28 mouse cellular contexts compared by ENCODE assay signal in genomic region chr5:19745376-19745775, GRCm38 (mm10).
DNase-seq lines count a peak whose midpoint lies in the region; ATAC-seq lines count a peak whose summit lies in the region.
"Had no signal": no experiment of that assay in that cellular context is flagged by ENCODE, and none has a peak within 500 bp of the region (broad histone marks: within the 10 kb centered on the region; RNA-seq: fewer than 3 reads in every experiment).

No protein-coding gene starts in this region.

- no peak overlapping the region for H3K4me3 ChIP-seq in embryonic facial prominence, embryonic 14.5 days (ENCODE audit: low read depth, low read length)
- no peak overlapping the region for H3K4me3 ChIP-seq in embryonic facial prominence, embryonic 10.5 days
- H3K4me3 ChIP-seq: gastrocnemius, adult 2 months; hindbrain, embryonic 12.5 days; intestine, embryonic 15.5 days; liver, embryonic 12.5 days; neural tube, embryonic 13.5 days had no signal

- WGBS in embryonic facial prominence, embryonic 14.5 days = 74% methylated on average over 2 of the region's 2 CpGs
- 96% methylated on average over 2 of the region's 2 CpGs for WGBS in embryonic facial prominence, embryonic 10.5 days

- peak; percentile 33 for DNase-seq in embryonic facial prominence, embryonic 14.5 days (ENCODE audit: low spot score)
- DNase-seq in embryonic facial prominence, embryonic 10.5 days (ENCODE audit: low spot score) = no peak
- peak; percentile 17 for DNase-seq in layer of hippocampus, adult 11-12 months (ENCODE audit: low spot score)
- no peak for DNase-seq in layer of hippocampus, postnatal 10 days (ENCODE audit: low spot score in 2 of 2)
- DNase-seq in left cerebral cortex, postnatal 14 days (ENCODE audit: low spot score in 2 of 2) = peak; percentile 7 to 37
- DNase-seq in left cerebral cortex, postnatal 4 days = no peak
- peak; percentile 21 for DNase-seq in layer of hippocampus, adult 9-11 months
- DNase-seq in kidney, adult 18-20 months = no peak
- DNase-seq: adrenal gland, postnatal 10 days; cerebellum, adult 18-20 months; gastrocnemius, adult 2 months; gastrocnemius, postnatal 36 days; heart, adult 18-20 months; heart, postnatal 36 days; kidney, adult 9 months; kidney, postnatal 10 days; liver, postnatal 0 days; lung, postnatal 36 days; thymus, postnatal 4 days had no signal

- no peaks in the 10 kb centered on the region for H3K27me3 ChIP-seq in embryonic facial prominence, embryonic 14.5 days (replicated peaks; ENCODE audit: control insufficient read depth, insufficient read depth, low read length)
- no peaks in the 10 kb centered on the region for H3K27me3 ChIP-seq in embryonic facial prominence, embryonic 10.5 days (replicated peaks; ENCODE audit: low read depth, poor library complexity, severe bottlenecking)
- H3K27me3 ChIP-seq: CH12.LX; hindbrain, embryonic 12.5 days; intestine, embryonic 15.5 days; liver, embryonic 12.5 days; neural tube, embryonic 13.5 days had no signal

- no peak overlapping the region for H3K27ac ChIP-seq in embryonic facial prominence, embryonic 14.5 days (replicated peaks; ENCODE audit: low read depth, low read length)
- no peak overlapping the region for H3K27ac ChIP-seq in embryonic facial prominence, embryonic 10.5 days (replicated peaks)
- H3K27ac ChIP-seq: gastrocnemius, adult 2 months; hindbrain, embryonic 12.5 days; hindbrain, postnatal 0 days; intestine, embryonic 15.5 days; liver, embryonic 12.5 days; neural tube, embryonic 13.5 days; stomach, postnatal 0 days had no signal

- no peaks in the 10 kb centered on the region for H3K9me3 ChIP-seq in embryonic facial prominence, embryonic 14.5 days (ENCODE audit: control insufficient read depth, low read length)
- H3K9me3 ChIP-seq in embryonic facial prominence, embryonic 10.5 days = no peaks in the 10 kb centered on the region
- H3K9me3 ChIP-seq: hindbrain, embryonic 12.5 days; intestine, embryonic 15.5 days; liver, embryonic 12.5 days; neural tube, embryonic 13.5 days had no signal

- ATAC-seq in embryonic facial prominence, embryonic 14.5 days (ENCODE audit: low read depth) = no peak
- ATAC-seq: hindbrain, postnatal 0 days; intestine, embryonic 15.5 days; liver, embryonic 12.5 days; liver, postnatal 0 days had no signal

- no peak overlapping the region for H3K4me2 ChIP-seq in embryonic facial prominence, embryonic 14.5 days (ENCODE audit: low read depth, low read length)
- H3K4me2 ChIP-seq: heart, embryonic 11.5 days; hindbrain, embryonic 12.5 days; intestine, embryonic 15.5 days; liver, embryonic 12.5 days; midbrain, embryonic 11.5 days; neural tube, embryonic 13.5 days had no signal

- intact Hi-C loops in left cerebral cortex, postnatal 14 days (cut with DNase I) = loop anchor here (5.0 kb wide), 1 partner anchor 162 kb away; no protein-coding TSS in a partner anchor
- intact Hi-C loops in left cerebral cortex, postnatal 4 days (cut with DNase I) = no loop called here

- H3K36me3 ChIP-seq in embryonic facial prominence, embryonic 14.5 days (ENCODE audit: control insufficient read depth, insufficient read depth, low read length) = no peaks in the 10 kb centered on the region
- no peaks in the 10 kb centered on the region for H3K36me3 ChIP-seq in embryonic facial prominence, embryonic 10.5 days (replicated peaks)
- H3K36me3 ChIP-seq: hindbrain, embryonic 12.5 days; intestine, embryonic 15.5 days; liver, embryonic 12.5 days; neural tube, embryonic 13.5 days had no signal

- H3K4me1 ChIP-seq in embryonic facial prominence, embryonic 14.5 days (ENCODE audit: control insufficient read depth, insufficient read depth, low read length) = no peaks in the 10 kb centered on the region
- peaks cover 13% of the 10 kb centered on the region for H3K4me1 ChIP-seq in embryonic facial prominence, embryonic 10.5 days
- H3K4me1 ChIP-seq: hindbrain, embryonic 12.5 days; intestine, embryonic 15.5 days; liver, embryonic 12.5 days had no signal

- no peak overlapping the region for H3K9ac ChIP-seq in embryonic facial prominence, embryonic 14.5 days (ENCODE audit: low read depth, low read length)
- H3K9ac ChIP-seq: hindbrain, embryonic 12.5 days; intestine, embryonic 15.5 days; liver, embryonic 12.5 days; liver, postnatal 0 days; neural tube, embryonic 13.5 days had no signal

Comparison
In these comparisons a context has a peak if more than half of its experiments do, and no peak if none do; other contexts are left out.
1. DNase-seq: peak in embryonic facial prominence, embryonic 14.5 days (single experiment), layer of hippocampus, adult 11-12 months (single experiment), left cerebral cortex, postnatal 14 days (2 of 2) and layer of hippocampus, adult 9-11 months (single experiment); none in embryonic facial prominence, embryonic 10.5 days (single experiment), layer of hippocampus, postnatal 10 days (0 of 2), left cerebral cortex, postnatal 4 days (single experiment) and kidney, adult 18-20 months (single experiment).